Mouse (Mus musculus) stomach, embryonic 16.5 days (tissue): ENCODE measurements around the gene Cd276. TPM values are rescaled to one million over a fixed set of nuclear protein-coding genes. Genes with fewer than 3 reads are reported as not detected.

ENCODE experiments used
- ATAC-seq: fragments of 200-750 bp; cut with Nextera tagmentation; 2 replicates; pipeline ENCODE4 v1.8.0; 2017; ENCODE audit warnings: moderate number of reproducible peaks, moderate TSS enrichment; ENCODE audit not compliant: insufficient read depth, low FRiP score
- H3K27ac ChIP-seq: fragments of 300-500 bp; sonication (generic); 2 replicates; pipeline ENCODE4 v1.5.1; 2014; ENCODE audit warnings: low read length
- H3K27me3 ChIP-seq: fragments of 300-500 bp; sonication (generic); 2 replicates; pipeline ENCODE4 v1.6.1; 2014; ENCODE audit warnings: low read length, control low read depth, mixed read lengths; ENCODE audit not compliant: control insufficient read depth, insufficient read depth
- H3K36me3 ChIP-seq: fragments of 300-500 bp; sonication (generic); 2 replicates; pipeline ENCODE4 v1.6.1; 2014; ENCODE audit warnings: low read length; ENCODE audit not compliant: control insufficient read depth, insufficient read depth
- H3K4me1 ChIP-seq: fragments of 300-500 bp; sonication (generic); 2 replicates; pipeline ENCODE4 v1.6.1; 2014; ENCODE audit warnings: low read length, control low read depth, mixed read lengths; ENCODE audit not compliant: control insufficient read depth, insufficient read depth
- H3K4me2 ChIP-seq: fragments of 300-500 bp; sonication (generic); 2 replicates; pipeline ENCODE4 v1.6.1; 2014; ENCODE audit warnings: low read depth, low read length, mixed read lengths
- H3K4me3 ChIP-seq: fragments of 300-500 bp; sonication (generic); replicated peaks from 2 replicates; pipeline ENCODE4 v1.5.1; 2014; ENCODE audit warnings: mild to moderate bottlenecking, low read length
- H3K9ac ChIP-seq: fragments of 300-500 bp; sonication (generic); 2 replicates; pipeline ENCODE4 v1.6.1; 2014; ENCODE audit warnings: low read length
- H3K9me3 ChIP-seq: fragments of 300-500 bp; sonication (generic); replicated peaks from 2 replicates; pipeline ENCODE4 v1.6.1; 2016; ENCODE audit warnings: low read length, control low read depth; ENCODE audit not compliant: control insufficient read depth
- WGBS: fragments of 180-500 bp; shearing (Covaris S2); extraction: QIAGEN DNeasy Blood & Tissue Kit; methylation state at CpG from one replicate; pipeline ENCODE4 v1.1.7; 2014; 5-methylcytosine and 5-hydroxymethylcytosine counted together
- polyA plus RNA-seq: library from polyadenylated mRNA; unstranded; fragments of >200 nt; fragmentation: Nextera tagmentation; extraction: Ambion mirVana; gene quantifications from 2 replicates; pipeline ENCODE4 v1.2.1, GENCODE M21; 2015

Cd276 gene
- 30.4 and 31.2 TPM in 2 replicates for polyA plus RNA-seq

DNA sequence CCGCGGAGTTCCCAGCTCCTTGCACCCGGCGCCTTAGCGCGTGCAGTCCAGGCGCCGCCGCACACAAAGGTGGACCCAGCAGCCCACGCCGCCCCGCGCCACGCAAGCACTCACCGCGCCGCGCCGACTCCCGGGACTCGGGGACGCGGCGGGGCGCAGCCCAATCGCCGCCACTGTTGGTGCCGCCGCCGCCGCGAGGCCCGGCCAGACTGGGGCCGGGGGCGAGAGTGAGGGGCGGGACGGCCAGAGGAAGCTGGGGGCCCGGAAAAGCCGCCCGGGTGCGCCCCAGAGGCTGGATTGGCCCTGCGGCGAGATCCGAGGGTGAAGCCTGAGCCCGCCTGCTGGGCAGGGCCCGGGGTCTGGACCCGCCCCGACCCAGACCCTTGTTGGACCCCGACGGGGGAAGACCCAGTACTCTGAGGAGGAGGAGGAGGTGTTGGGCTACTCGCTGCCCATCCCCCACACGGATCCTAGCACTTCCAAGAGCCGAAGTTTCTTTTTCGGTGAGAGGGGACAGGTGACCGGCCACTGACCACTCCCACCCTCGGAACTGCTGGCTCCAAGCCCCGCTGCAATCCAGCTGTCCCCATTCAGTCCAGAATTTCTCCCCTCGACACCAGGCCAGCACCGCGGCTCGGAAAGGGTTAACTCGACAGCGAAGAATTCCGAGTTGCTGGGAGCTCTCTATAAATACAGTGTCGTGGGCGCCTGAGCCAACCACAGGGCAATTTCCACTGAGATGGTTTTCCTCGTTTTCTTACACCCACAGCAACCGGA, at the start of gene Cd276:
Gene Cd276 (minus strand): TSS at position 530 of the 777 bp plus-strand sequence.
- WGBS, result under 1% methylated on average over 66 of the region's 68 CpGs

GRCm38 (mm10) chr9:58595313-58595712, 40.1 kb upstream of the Cd276 start:
- H3K4me1 ChIP-seq, result no peaks in the 10 kb centered on the region; the same call in 1 of the 2 replicates
- H3K9me3 ChIP-seq, result no peaks in the 10 kb centered on the region
- H3K36me3 ChIP-seq, result no peaks in the 10 kb centered on the region
- 92% methylated on average over 1 of the region's 1 CpGs for WGBS
- no peak overlapping the region for H3K9ac ChIP-seq
- H3K27ac ChIP-seq, result no peak overlapping the region
- H3K27me3 ChIP-seq, result no peaks in the 10 kb centered on the region
- H3K4me3 ChIP-seq, result no peak overlapping the region
- no peak for ATAC-seq
- no peak overlapping the region for H3K4me2 ChIP-seq

More for the DNA sequence above, at the start of gene Cd276:
- Histone ChIP-seq H3K27me3 (no peaks in the 10 kb centered on the region), H3K4me3 (peak within 1 kb of the TSS; percentile 81), H3K9me3 (no peaks in the 10 kb centered on the region), H3K4me2 (peak within 1 kb of the TSS; percentile 88), H3K27ac (peak within 1 kb of the TSS; percentile 97), H3K4me1 (peaks cover 42% of the 10 kb centered on the region), H3K9ac (peak within 1 kb of the TSS; percentile 92), H3K36me3 (no peaks in the 10 kb centered on the region)
- ATAC-seq, result peak; percentile 72

DNA sequence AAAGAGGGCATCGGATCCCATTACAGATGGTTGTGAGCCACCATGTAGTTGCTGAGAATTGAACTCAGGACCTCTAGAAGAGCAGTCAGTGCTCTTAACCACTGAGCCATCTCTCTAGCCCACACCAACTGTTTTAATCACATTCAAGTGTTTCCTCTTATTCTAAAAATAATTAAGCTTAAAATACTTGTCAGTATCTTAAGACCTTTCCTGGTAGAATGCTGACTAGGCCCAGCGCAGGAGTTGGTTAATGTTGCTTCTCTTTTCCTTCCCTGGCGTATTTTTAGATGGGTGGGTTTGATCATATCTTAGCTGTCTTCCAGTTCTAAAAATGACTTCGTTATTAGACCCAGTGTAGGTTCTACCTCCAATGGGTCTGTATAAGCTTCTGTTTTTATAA, 33.4 kb upstream of the Cd276 start:
- H3K9me3 ChIP-seq, result no peaks in the 10 kb centered on the region
- H3K4me1 ChIP-seq, result peaks cover 2% of the 10 kb centered on the region; the same call in 1 of the 2 replicates
- no peaks in the 10 kb centered on the region for H3K27me3 ChIP-seq
- no peak overlapping the region for H3K27ac ChIP-seq
- no peak overlapping the region for H3K9ac ChIP-seq
- H3K4me2 ChIP-seq, result no peak overlapping the region
- no peaks in the 10 kb centered on the region for H3K36me3 ChIP-seq
- no peak for ATAC-seq
- no peak overlapping the region for H3K4me3 ChIP-seq
- 82% methylated on average over 4 of the region's 4 CpGs for WGBS

DNA sequence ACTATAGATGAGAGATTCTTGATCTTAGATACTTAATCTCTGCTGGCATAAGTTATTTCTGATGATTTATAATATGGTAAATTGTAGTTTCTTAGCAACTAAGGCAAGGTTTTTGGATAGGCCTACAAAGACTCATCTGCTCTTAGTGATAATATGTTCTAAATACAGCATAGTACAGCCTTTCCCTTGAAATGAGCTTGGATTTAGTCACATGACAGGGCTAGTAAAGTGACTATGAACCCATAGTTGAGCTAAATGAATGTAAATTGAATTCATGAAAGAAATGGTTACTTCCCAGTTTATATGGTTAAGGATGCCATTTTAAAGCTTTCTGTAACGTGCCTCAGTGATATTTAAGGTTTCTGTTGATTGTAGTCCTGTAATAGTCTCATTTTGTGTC, 29.1 kb upstream of the Cd276 start:
- 86% methylated on average over 1 of the region's 1 CpGs for WGBS
- no peaks in the 10 kb centered on the region for H3K27me3 ChIP-seq
- H3K4me2 ChIP-seq, result no peak overlapping the region
- H3K9me3 ChIP-seq, result no peaks in the 10 kb centered on the region
- peaks cover 8% of the 10 kb centered on the region; the same call in 1 of the 2 replicates for H3K4me1 ChIP-seq
- no peak overlapping the region for H3K9ac ChIP-seq
- H3K27ac ChIP-seq, result no peak overlapping the region
- no peak overlapping the region for H3K4me3 ChIP-seq
- ATAC-seq, result no peak
- H3K36me3 ChIP-seq, result no peaks in the 10 kb centered on the region

GRCm38 (mm10) chr9:58583267-58583641, 28.0 kb upstream of the Cd276 start:
- 2% methylated on average over 8 of the region's 8 CpGs for WGBS
- Histone ChIP-seq H3K9ac (peak overlapping the region; percentile 97), H3K36me3 (no peaks in the 10 kb centered on the region), H3K4me3 (peak overlapping the region; percentile 83), H3K9me3 (no peaks in the 10 kb centered on the region), H3K4me2 (peak overlapping the region; percentile 52), H3K27ac (peak overlapping the region; percentile 95), H3K4me1 (peaks cover 8% of the 10 kb centered on the region; the same call in 1 of the 2 replicates), H3K27me3 (no peaks in the 10 kb centered on the region)
- ATAC-seq, result no peak

DNA sequence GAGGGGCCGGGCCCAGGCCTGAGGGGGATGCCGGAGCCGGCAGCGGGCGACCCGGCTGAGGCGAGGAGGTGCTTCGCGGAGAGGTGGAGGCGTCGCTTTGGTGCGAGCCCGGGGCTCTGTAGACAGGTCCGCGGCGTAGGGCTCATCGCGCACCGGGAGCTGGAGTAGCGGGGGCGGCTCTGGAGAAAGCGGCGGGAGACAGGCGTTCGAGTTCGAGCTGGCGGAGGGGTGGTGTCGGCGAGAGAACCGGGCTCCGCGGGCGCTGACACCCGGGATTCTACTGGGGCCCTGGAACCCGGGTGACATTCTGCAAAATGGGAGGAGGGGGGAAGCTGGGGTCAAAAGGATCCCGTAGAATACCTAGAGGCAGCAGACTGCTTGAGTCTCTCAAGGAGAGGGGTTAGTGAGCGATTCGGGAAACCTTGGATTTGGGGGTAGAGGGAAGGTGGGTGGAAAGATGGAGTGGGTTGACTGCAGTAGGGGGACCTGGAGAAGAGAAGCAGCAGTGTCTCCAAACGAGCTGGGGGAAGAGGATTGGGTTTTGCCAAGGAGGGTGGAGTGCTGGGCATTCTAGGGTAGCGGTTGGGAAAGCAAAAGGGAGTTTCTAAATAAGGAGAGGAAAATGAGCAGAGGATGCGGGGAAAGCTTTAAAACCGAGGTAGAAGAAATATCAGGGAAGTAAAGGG, 27.5 kb upstream of the Cd276 start:
- Histone ChIP-seq H3K27me3 (no peaks in the 10 kb centered on the region), H3K4me2 (peak overlapping the region; percentile 52), H3K27ac (peak overlapping the region; percentile 95), H3K9ac (peak overlapping the region; percentile 97), H3K36me3 (no peaks in the 10 kb centered on the region), H3K4me1 (peaks cover 8% of the 10 kb centered on the region; the same call in 1 of the 2 replicates), H3K9me3 (no peaks in the 10 kb centered on the region), H3K4me3 (peak overlapping the region; percentile 83)
- WGBS, result under 1% methylated on average over 42 of the region's 42 CpGs
- peak; percentile 41 for ATAC-seq

- H3K36me3 ChIP-seq, result no peaks in the 10 kb centered on the region
- H3K27me3 ChIP-seq, result no peaks in the 10 kb centered on the region
- peak within 1 kb of the TSS; percentile 97 for H3K9ac ChIP-seq
- H3K4me1 ChIP-seq, result peaks cover 8% of the 10 kb centered on the region; the same call in 1 of the 2 replicates
- ATAC-seq, result peak; percentile 98
- H3K4me3 ChIP-seq, result peak within 1 kb of the TSS; percentile 83
- 0% methylated on average over 42 of the region's 56 CpGs for WGBS
- H3K27ac ChIP-seq, result peak within 1 kb of the TSS; percentile 95
- H3K4me2 ChIP-seq, result peak within 1 kb of the TSS; percentile 68
- no peaks in the 10 kb centered on the region for H3K9me3 ChIP-seq
These were observed 26.8 kb upstream of the Cd276 start, which contains the start of gene Nptn for GRCm38 (mm10) chr9:58581958-58582540. Gene Nptn (plus strand): TSS chr9:58582240.

DNA sequence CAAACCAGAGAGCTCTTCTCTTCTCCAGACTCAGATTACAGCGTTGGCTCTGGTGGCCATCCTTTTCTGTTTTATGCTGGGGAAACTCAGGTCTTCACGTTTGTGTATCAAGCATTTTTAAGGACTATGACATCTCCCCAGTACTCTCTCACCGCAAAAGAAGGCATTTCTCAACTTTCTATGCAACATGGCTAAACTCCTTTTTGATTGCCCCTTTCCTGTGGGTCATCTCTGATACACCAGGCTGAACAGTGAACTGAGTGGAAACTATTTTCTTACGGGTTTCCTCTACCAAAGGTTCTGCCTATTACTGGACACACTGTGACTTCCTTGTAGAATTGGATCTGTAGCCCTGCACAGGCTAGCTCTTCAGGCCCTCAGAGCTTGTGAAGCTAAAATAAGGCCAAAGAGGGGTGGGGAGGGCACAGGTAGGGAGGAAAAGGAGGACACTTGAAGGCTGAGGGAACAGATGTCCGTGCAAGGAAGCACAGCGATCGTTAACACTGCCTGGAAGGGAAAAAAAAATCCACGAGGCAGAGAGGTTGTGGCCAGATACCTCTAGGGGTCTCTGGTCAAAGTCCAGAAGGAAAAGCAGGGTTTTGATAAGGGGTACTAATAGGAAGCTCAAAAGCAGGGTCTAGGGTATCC, 26.2 kb upstream of the Cd276 start:
- Histone ChIP-seq H3K4me2 (peak overlapping the region; percentile 68), H3K4me1 (peaks cover 8% of the 10 kb centered on the region; the same call in 1 of the 2 replicates), H3K9ac (peak overlapping the region; percentile 78), H3K27me3 (no peaks in the 10 kb centered on the region), H3K9me3 (no peaks in the 10 kb centered on the region), H3K4me3 (peak overlapping the region; percentile 41), H3K27ac (peak overlapping the region; percentile 93), H3K36me3 (no peaks in the 10 kb centered on the region)
- peak; percentile 18; the same call in 1 of the 2 replicates for ATAC-seq
- WGBS, result 23% methylated on average over 8 of the region's 8 CpGs
